Mouse (Mus musculus) c-Kit-negative CD71-positive TER-119-positive erythroid progenitor cells, embryonic 14.5 days (primary cell): ENCODE measurements around the gene Gm28042.

Source experiments
- DNase-seq: peaks from one replicate; pipeline ENCODE4 v3.0.0-alpha.2; 2013; ENCODE audit warnings: low read depth, low spot score

Gm28042 gene

GRCm38 (mm10) chr2:120058818-120059217, 31.5 kb downstream of the Gm28042 start:
- DNase-seq: no peak

GRCm38 (mm10) chr2:120059466-120059865, 32.2 kb downstream of the Gm28042 start:
- DNase-seq: no peak

- no peak for DNase-seq
Measured at GRCm38 (mm10) chr2:120060190-120060589, 32.9 kb downstream of the Gm28042 start.

- no peak for DNase-seq
Measured at GRCm38 (mm10) chr2:120060651-120061050, 33.4 kb downstream of the Gm28042 start.

- no peak for DNase-seq
Measured at GRCm38 (mm10) chr2:120062248-120062647, 35.0 kb downstream of the Gm28042 start.

- DNase-seq: no peak
Measured at GRCm38 (mm10) chr2:120064639-120065038, 37.3 kb downstream of the Gm28042 start.

- no peak for DNase-seq
Measured at GRCm38 (mm10) chr2:120065243-120065642, 38.0 kb downstream of the Gm28042 start.

GRCm38 (mm10) chr2:120066224-120066623, 38.9 kb downstream of the Gm28042 start:
- DNase-seq: no peak

GRCm38 (mm10) chr2:120068555-120069465, 41.5 kb downstream of the Gm28042 start:
- DNase-seq: no peak

GRCm38 (mm10) chr2:120069466-120069990, 42.2 kb downstream of the Gm28042 start:
- no peak for DNase-seq

GRCm38 (mm10) chr2:120074096-120074495, 46.8 kb downstream of the Gm28042 start:
- DNase-seq: no peak

- no peak for DNase-seq
Measured at GRCm38 (mm10) chr2:120076076-120076705, 48.9 kb downstream of the Gm28042 start.

- DNase-seq: no peak
Measured at GRCm38 (mm10) chr2:120082416-120082815, 55.1 kb downstream of the Gm28042 start.

- DNase-seq: no peak
Measured at GRCm38 (mm10) chr2:120084593-120085361, 57.5 kb downstream of the Gm28042 start.

- DNase-seq: no peak
Measured at GRCm38 (mm10) chr2:120086038-120086437, 58.7 kb downstream of the Gm28042 start.

- no peak for DNase-seq
Measured at GRCm38 (mm10) chr2:120087391-120087790, 60.1 kb downstream of the Gm28042 start.

- DNase-seq: no peak
Measured at GRCm38 (mm10) chr2:120087897-120088296, 60.6 kb downstream of the Gm28042 start.

- no peak for DNase-seq
Measured at GRCm38 (mm10) chr2:120090979-120091378, 63.7 kb downstream of the Gm28042 start.
